Mouse (Mus musculus) CH12.LX (cell line): ENCODE measurements around the gene Dcaf11. TPM values are rescaled to one million over a fixed set of nuclear protein-coding genes. Genes with fewer than 3 reads are reported as not detected.

Experiments used
- DNase-seq: peaks from one replicate; pipeline ENCODE4 v3.0.0-alpha.2; 2013; ENCODE audit errors: extremely low read depth
- H3K27ac ChIP-seq: 2 replicates; pipeline ENCODE4 v1.5.1; 2012; ENCODE audit warnings: low read depth, mild to moderate bottlenecking, control low read depth, moderate library complexity; ENCODE audit not compliant: insufficient read depth
- H3K27me3 ChIP-seq: replicated peaks from 2 replicates; pipeline ENCODE3; 2012; ENCODE audit warnings: inconsistent platforms
- H3K36me3 ChIP-seq, 2 experiments: replicated peaks in 1 of 2; 2 replicates each; pipeline versions ENCODE3 to v1.6.1; 2012; ENCODE audit warnings: inconsistent platforms in 1 of 2, low read length in 1 of 2, mild to moderate bottlenecking in 1 of 2, mixed read lengths in 1 of 2, moderate library complexity in 1 of 2; ENCODE audit not compliant: control insufficient read depth in 1 of 2, insufficient read depth in 1 of 2
- H3K4me1 ChIP-seq, 2 experiments: 2 replicates each; pipeline ENCODE4 v1.6.1; 2012; ENCODE audit warnings: inconsistent platforms in 1 of 2, moderate library complexity in 1 of 2; ENCODE audit not compliant: insufficient read depth in 2 of 2, control insufficient read depth in 1 of 2
- H3K4me2 ChIP-seq: 2 replicates; pipeline ENCODE4 v1.6.1; 2012; ENCODE audit warnings: low read depth, mild to moderate bottlenecking, control low read depth; ENCODE audit not compliant: poor library complexity, insufficient read depth, severe bottlenecking
- H3K4me3 ChIP-seq, 3 experiments: fragments of 150-350 bp in 1 of 3; sonication (generic) in 1 of 3; replicated peaks in 1 of 3; 2 replicates each; pipeline versions ENCODE3 to v1.5.1; 2011 to 2012; ENCODE audit warnings: low read depth in 2 of 3, low read length in 2 of 3, mild to moderate bottlenecking in 2 of 3, moderate library complexity in 2 of 3, control low read depth in 1 of 3, improper control_type of control experiment in 1 of 3, inconsistent platforms in 1 of 3, mixed read lengths in 1 of 3; ENCODE audit not compliant: poor library complexity in 1 of 3
- H3K79me2 ChIP-seq: replicated peaks from 2 replicates; pipeline ENCODE4 v1.6.1; 2012; ENCODE audit warnings: mild to moderate bottlenecking, moderate library complexity; ENCODE audit not compliant: control insufficient read depth, poor library complexity, insufficient read depth, severe bottlenecking; ENCODE audit errors: extremely low read depth
- H3K9ac ChIP-seq: 2 replicates; pipeline ENCODE4 v1.6.1; 2012; ENCODE audit warnings: low read depth, mild to moderate bottlenecking, control low read depth, moderate library complexity; ENCODE audit not compliant: insufficient read depth
- H3K9me3 ChIP-seq: replicated peaks from 2 replicates; pipeline ENCODE3; 2012; ENCODE audit warnings: low read length, inconsistent platforms, mixed read lengths
- CHD1 ChIP-seq: IDR thresholded peaks from 2 replicates; pipeline ENCODE4 v1.6.1; 2012; ENCODE audit warnings: low read depth, low read length, improper control_type of control experiment, inconsistent platforms
- CTCF ChIP-seq, 2 experiments: IDR thresholded peaks in 1 of 2; conservative IDR thresholded peaks in 1 of 2; 2 replicates each; pipeline ENCODE4 v1.5.1; 2011 to 2012; ENCODE audit warnings: low read depth in 2 of 2, low read length in 2 of 2, improper control_type of control experiment in 1 of 2, inconsistent platforms in 1 of 2, mild to moderate bottlenecking in 1 of 2, moderate library complexity in 1 of 2
- E2F4 ChIP-seq: IDR thresholded peaks from 2 replicates; pipeline ENCODE4 v1.6.1; 2011; ENCODE audit warnings: low read depth, low read length, improper control_type of control experiment; ENCODE audit not compliant: insufficient replicate concordance
- ELF1 ChIP-seq: IDR thresholded peaks from 2 replicates; pipeline ENCODE4 v1.6.1; 2014; ENCODE audit warnings: low read depth, mild to moderate bottlenecking, inconsistent platforms, low read length, improper control_type of control experiment
- EP300 ChIP-seq: IDR thresholded peaks from 2 replicates; pipeline ENCODE4 v1.6.1; 2011; ENCODE audit warnings: low read length, improper control_type of control experiment
- GABPA ChIP-seq: IDR thresholded peaks from 2 replicates; pipeline ENCODE4 v1.6.1; 2012; ENCODE audit warnings: low read depth, low read length, improper control_type of control experiment, inconsistent platforms; ENCODE audit not compliant: insufficient replicate concordance
- HCFC1 ChIP-seq: IDR thresholded peaks from 2 replicates; pipeline ENCODE4 v1.6.1; 2012; ENCODE audit warnings: low read depth, mild to moderate bottlenecking, inconsistent platforms, low read length, improper control_type of control experiment
- JUN ChIP-seq: IDR thresholded peaks from 2 replicates; pipeline ENCODE4 v1.6.1; 2011; ENCODE audit warnings: low read depth, mild to moderate bottlenecking, low read length, improper control_type of control experiment, moderate library complexity; ENCODE audit not compliant: insufficient read depth
- MAX ChIP-seq: IDR thresholded peaks from 2 replicates; pipeline ENCODE4 v1.6.1; 2011; ENCODE audit warnings: low read length, improper control_type of control experiment
- MAZ ChIP-seq: IDR thresholded peaks from 2 replicates; pipeline ENCODE4 v1.6.1; 2012; ENCODE audit warnings: low read depth, mild to moderate bottlenecking, inconsistent platforms, low read length, improper control_type of control experiment, moderate library complexity
- MEF2A ChIP-seq: IDR thresholded peaks from 2 replicates; pipeline ENCODE4 v1.6.1; 2014; ENCODE audit warnings: low read depth, mild to moderate bottlenecking, inconsistent platforms, low read length, improper control_type of control experiment, borderline replicate concordance
- MXI1 ChIP-seq: IDR thresholded peaks from 2 replicates; pipeline ENCODE4 v1.6.1; 2011; ENCODE audit warnings: mild to moderate bottlenecking, low read depth, low read length, improper control_type of control experiment
- MYC ChIP-seq: IDR thresholded peaks from 2 replicates; pipeline ENCODE4 v1.6.1; 2011; ENCODE audit warnings: low read depth, mild to moderate bottlenecking, improper control_type of control experiment, low read length
- NRF1 ChIP-seq: IDR thresholded peaks from 2 replicates; pipeline ENCODE4 v1.6.1; 2014; ENCODE audit warnings: low read depth, mild to moderate bottlenecking, inconsistent platforms, low read length, improper control_type of control experiment, moderate library complexity
- POLR2A ChIP-seq: IDR thresholded peaks from 2 replicates; pipeline ENCODE4 v1.6.1; 2011; ENCODE audit warnings: low read depth, mild to moderate bottlenecking, improper control_type of control experiment, low read length
- POLR2AphosphoS2 ChIP-seq: IDR thresholded peaks from 2 replicates; pipeline ENCODE4 v1.6.1; 2011; ENCODE audit warnings: low read depth, low read length, improper control_type of control experiment
- RAD21 ChIP-seq: IDR thresholded peaks from 2 replicates; pipeline ENCODE4 v1.6.1; 2011; ENCODE audit warnings: low read depth, mild to moderate bottlenecking, low read length, improper control_type of control experiment, moderate library complexity
- RCOR1 ChIP-seq: conservative IDR thresholded peaks from 2 replicates; pipeline ENCODE4 v1.6.1; 2012; ENCODE audit warnings: low read depth, mild to moderate bottlenecking, inconsistent platforms, low read length, improper control_type of control experiment
- SMC3 ChIP-seq: IDR thresholded peaks from 2 replicates; pipeline ENCODE4 v1.6.1; 2011; ENCODE audit warnings: low read depth, low read length, improper control_type of control experiment
- TBP ChIP-seq: conservative IDR thresholded peaks from 2 replicates; pipeline ENCODE4 v1.6.1; 2011; ENCODE audit warnings: low read depth, low read length, improper control_type of control experiment
- UBTF ChIP-seq: IDR thresholded peaks from 2 replicates; pipeline ENCODE4 v1.6.1; 2012; ENCODE audit warnings: low read depth, mild to moderate bottlenecking, inconsistent platforms, low read length, improper control_type of control experiment, moderate library complexity
- ZC3H11A ChIP-seq: IDR thresholded peaks from 2 replicates; pipeline ENCODE4 v1.6.1; 2012; ENCODE audit warnings: low read depth, mild to moderate bottlenecking, inconsistent platforms, low read length, improper control_type of control experiment
- ZMIZ1 ChIP-seq: IDR thresholded peaks from 2 replicates; pipeline ENCODE4 v1.6.1; 2012; ENCODE audit warnings: low read depth, mild to moderate bottlenecking, inconsistent platforms, low read length, improper control_type of control experiment
- ZNF384 ChIP-seq: IDR thresholded peaks from 2 replicates; pipeline ENCODE4 v1.6.1; 2012; ENCODE audit warnings: low read depth, low read length, improper control_type of control experiment, inconsistent platforms
- dilution Hi-C: fragments of 300-500 bp; cut with MboI; formaldehyde crosslinking; loops from 2 replicates; pipeline ENCODE4 v1.14.3; 2020; ENCODE audit warnings: low sequenced_read_pairs; ENCODE audit not compliant: extremely low pct_unique_long_range_greater_than_20kb, extremely low pct_ligation_motif_present
- in situ Hi-C: fragments of 300-500 bp; cut with MboI; formaldehyde crosslinking; loops from 3 replicates; pipeline ENCODE4 v1.14.3; 2019; ENCODE audit warnings: low sequenced_read_pairs, low pct_ligation_motif_present, low pct_unique_long_range_greater_than_20kb, mixed read lengths
- polyA plus RNA-seq: library from polyadenylated mRNA; unstranded; fragments of >175 nt; gene quantifications from 2 replicates; pipeline ENCODE4 v1.2.1, GENCODE M21; 2012; ENCODE audit warnings: low read depth; ENCODE audit not compliant: insufficient read length
- total RNA-seq, 2 experiments: library from RNA; depleted of rRNA; stranded (reverse); fragments of 300-350 nt in 1 of 2; fragments of >200 nt in 1 of 2; gene quantifications; 2 replicates each; pipeline ENCODE4 v1.2.3; 2012 to 2014

Gene Dcaf11
- total and polyA plus RNA-seq, 3 experiments = 29.3 to 39.1 (median 32.6) TPM

DNA sequence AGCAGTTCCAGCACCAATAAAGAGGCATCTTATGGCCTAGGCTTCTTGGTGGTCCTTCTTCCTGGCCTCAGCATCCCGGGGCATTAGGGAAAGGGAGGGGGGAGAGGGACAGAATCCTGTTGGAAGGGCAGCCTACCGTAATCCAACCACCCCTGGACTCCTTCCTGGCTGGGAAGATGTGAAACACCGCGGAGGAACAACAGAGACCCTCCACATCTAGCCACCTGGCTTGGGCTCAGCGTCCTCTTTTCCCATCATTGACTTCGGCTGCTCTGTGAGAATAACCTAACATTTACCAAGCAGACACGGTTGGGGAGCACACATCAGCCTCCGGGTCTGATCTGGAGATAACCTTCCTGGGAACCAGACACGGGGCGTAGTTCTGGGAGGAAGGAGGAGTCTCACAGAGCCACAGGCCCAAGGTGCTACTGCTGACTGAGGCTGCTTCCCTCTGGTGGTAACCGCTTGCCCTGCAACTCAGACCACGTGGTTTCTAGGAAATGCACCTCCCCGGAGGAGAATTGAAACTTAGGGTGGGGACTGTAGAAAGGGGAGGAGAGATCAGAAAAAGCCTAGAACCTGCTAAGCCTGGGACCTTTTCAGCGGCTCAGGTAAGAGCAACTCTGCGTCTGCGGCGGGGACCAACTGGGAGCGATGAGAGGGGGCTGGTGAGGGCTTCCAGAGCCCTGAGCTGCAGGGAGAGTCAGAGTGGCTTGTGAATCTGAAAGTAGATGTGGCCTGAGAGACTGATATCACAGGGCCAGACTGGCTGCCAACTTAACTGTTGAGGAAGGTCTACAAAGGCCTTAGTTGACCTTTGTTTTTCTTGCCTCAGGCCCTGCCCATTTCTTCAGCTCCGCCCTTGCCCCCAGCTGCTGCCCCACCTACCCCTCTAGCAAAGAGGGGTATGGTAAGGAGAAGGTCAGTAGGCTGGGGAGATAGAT lies 44.1 kb downstream of the Dcaf11 start (continued):
- TF ChIP-seq ZNF384 = no peak
- TF ChIP-seq E2F4 = no peak
- peak; percentile 98 for TF ChIP-seq MXI1
- TF ChIP-seq POLR2AphosphoS2 = peak; percentile 92; the same call in 1 of the 2 replicates
- peak; percentile 46; the same call in 1 of the 2 replicates for TF ChIP-seq NRF1
- peak; percentile 63 for TF ChIP-seq RAD21
- TF ChIP-seq MYC = peak; percentile 100
- 0 out of 2 replicates have a peak, but pooled peaks have one; percentile 36 for TF ChIP-seq RCOR1
- peak; percentile 100 for TF ChIP-seq MAX
- TF ChIP-seq CTCF (conservative IDR thresholded peaks at IDR 0.05 in 1 of 2, IDR thresholded peaks at IDR 0.05 in 1 of 2; ENCODE audit: low read depth in 2 of 2, low read length in 2 of 2) = peak; percentile 69 to 94
- TF ChIP-seq GABPA = no peak
- no peak for TF ChIP-seq ZC3H11A
- 0 out of 2 replicates have a peak, but pooled peaks have one; percentile 3 for TF ChIP-seq EP300
- TF ChIP-seq SMC3 = peak; percentile 79
- peak; percentile 31; the same call in 1 of the 2 replicates for TF ChIP-seq TBP

- Histone ChIP-seq H3K4me3 (peak overlapping the region; percentile 2 to 74 (median 58)), H3K36me3 (peaks cover 62 to 80% of the 10 kb centered on the region in 2 experiments), H3K4me1 (peaks cover 4 to 32% of the 10 kb centered on the region in 2 experiments; a peak in 3 of 4 replicates), H3K4me2 (peak overlapping the region; percentile 67), H3K27ac (peak overlapping the region; percentile 13; the same call in 1 of the 2 replicates), H3K9me3 (no peaks in the 10 kb centered on the region), H3K9ac (peak overlapping the region; percentile 30; the same call in 1 of the 2 replicates), H3K79me2 (no peaks in the 10 kb centered on the region), H3K27me3 (no peaks in the 10 kb centered on the region)
- dilution Hi-C loops (no loop called here), in situ Hi-C loops (no loop called here)
- no peak for DNase-seq
- TF ChIP-seq MAZ (no peak), EP300 (no peak), SMC3 (no peak), CTCF (conservative IDR thresholded peaks at IDR 0.05 in 1 of 2, IDR thresholded peaks at IDR 0.05 in 1 of 2; ENCODE audit: low read depth in 2 of 2, low read length in 2 of 2) (no peak), MAX (no peak), ZC3H11A (no peak), TBP (no peak), ZMIZ1 (no peak), MXI1 (no peak), MEF2A (no peak), UBTF (no peak), POLR2A (no peak), ELF1 (no peak), HCFC1 (no peak), E2F4 (no peak), CHD1 (no peak), JUN (no peak)
Observed at GRCm38 (mm10) chr14:55604823-55605222, 45.0 kb downstream of the Dcaf11 start.
